Mouse (Mus musculus): ENCODE measurements around the gene Hoxd13.

The Hoxd13 gene

DNA sequence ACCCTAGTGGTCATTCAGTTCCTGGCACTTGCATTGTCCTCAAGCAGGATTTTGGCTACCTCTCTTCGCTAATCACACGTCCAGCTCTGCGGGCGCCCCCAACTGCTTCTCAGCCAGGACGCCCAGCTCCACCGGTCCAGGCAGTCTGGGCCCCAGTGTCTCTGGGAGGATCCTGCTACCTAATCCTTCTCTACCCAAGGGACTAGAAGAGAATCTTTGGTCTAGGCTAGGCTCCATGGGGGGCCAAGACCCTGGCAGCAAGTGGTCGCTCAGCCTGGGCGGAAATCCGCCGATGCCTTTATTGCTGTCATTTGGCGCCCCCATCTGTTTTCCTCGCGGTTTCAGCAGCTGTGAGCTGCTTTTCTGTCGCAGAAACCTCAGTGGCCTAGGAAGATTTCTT lies 6.4 kb upstream of the Hoxd13 start:
- no peak for DNase-seq (ENCODE audit: low spot score)

DNA sequence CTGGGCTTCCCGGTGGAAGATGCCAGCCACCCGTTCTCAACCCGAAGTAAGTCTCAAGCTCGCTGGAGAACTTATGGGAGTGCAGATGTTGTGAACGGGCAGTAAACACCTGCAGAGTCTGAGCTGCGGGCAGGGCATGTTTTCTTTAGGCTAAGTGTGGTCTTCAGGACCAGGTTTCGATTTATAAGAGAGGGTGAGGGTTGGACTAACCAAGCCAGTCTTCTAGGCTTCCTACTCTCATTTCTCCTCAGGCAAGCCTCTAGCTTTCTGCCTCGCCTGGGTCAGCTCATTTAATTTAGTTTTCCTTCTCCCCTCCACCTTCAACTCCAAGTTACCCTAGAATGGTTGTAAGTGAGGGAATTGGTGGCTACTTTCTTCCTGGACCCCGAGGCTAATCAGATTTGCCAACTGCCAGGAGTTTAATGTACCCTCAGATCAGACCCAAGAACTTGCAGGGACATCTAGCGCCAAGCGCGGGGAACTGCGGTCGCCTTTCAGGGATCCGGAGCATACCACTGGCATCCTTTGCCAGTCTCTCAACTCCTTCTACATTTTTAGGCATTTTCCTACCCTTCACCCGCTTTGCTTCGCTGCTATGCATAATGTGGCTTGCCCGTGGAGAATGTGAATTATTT lies 4.7 kb upstream of the Hoxd13 start:
- no peak for DNase-seq (ENCODE audit: low spot score)

DNA sequence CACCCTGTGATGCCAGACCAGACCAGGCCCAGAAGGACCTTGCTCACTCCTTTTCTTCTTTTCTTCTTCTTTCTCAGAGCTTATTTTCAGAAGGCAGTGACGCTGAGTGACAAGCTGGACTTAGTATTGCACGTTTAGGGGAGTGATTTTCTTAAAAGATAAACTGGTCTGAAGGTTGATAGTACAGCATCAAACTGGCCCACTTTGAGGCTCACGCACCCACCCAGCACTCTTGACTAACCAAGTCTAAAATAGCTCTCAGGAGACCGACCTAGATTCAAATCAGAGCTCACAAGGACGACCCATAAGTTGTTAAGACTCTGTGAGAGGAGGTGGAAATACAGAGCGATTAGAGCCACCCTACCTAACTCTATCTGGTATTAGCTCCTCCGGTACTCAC lies 1.7 kb upstream of the Hoxd13 start:
- DNase-seq (ENCODE audit: low spot score), result no peak

DNA sequence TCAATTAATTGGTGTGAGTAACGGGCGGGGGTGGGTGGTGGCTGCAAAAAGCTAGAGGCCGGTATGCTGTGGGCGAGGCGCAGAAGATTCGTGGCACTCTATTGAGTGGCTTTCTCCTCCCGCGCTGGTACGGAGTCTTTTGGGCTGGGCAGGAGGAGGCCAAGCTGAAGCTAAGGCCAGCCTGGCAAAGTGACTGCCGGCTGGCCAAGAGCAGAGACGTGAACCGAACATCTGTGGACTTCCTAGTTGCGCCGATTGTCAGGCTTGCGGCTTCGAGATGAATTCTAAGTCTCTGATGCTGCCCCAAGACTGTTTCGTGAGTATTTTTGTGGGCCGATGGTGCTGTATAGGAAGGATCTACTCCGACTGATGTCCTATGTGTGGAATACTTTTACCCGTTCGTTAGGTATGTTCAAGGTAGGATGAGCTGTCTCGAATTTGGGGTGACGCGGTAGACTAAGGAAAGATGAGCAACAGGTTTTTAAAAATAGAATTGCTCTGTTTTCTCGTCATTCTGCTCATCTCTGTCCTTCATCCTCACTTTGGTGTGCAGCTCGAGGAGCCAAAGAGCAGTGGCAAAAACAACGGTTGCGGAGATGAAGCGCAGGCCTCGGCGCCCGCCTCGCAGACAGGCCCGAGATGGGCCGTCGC lies 794 bp upstream of the Hoxd13 start:
- no peak for DNase-seq (ENCODE audit: low spot score)

DNA sequence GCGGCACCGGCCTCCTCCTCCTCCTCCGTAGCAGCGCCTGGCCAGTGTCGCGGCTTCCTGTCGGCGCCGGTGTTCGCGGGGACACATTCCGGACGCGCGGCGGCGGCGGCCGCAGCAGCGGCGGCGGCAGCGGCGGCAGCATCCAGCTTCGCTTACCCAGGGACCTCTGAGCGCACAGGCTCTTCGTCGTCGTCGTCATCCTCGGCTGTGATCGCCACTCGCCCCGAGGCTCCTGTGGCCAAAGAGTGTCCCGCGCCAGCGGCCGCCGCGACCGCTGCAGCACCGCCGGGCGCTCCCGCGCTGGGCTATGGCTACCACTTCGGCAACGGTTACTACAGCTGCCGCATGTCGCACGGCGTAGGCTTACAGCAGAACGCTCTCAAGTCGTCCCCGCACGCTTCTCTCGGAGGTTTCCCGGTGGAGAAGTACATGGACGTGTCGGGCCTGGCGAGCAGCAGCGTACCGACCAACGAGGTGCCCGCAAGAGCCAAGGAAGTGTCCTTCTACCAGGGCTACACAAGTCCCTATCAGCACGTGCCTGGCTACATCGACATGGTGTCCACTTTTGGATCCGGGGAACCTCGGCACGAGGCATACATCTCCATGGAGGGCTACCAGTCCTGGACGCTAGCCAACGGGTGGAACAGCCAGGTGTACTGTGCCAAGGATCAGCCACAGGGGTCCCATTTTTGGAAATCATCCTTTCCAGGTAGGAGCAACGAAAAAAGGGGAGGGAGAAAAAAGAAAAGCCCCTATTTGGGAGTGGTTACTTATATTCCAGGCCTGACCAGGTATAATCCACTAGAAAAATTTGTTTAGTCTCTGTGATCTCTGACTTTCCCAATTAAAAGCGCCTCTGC lies 490 bp downstream of the Hoxd13 start:
- no peak for DNase-seq (ENCODE audit: low spot score)

DNA sequence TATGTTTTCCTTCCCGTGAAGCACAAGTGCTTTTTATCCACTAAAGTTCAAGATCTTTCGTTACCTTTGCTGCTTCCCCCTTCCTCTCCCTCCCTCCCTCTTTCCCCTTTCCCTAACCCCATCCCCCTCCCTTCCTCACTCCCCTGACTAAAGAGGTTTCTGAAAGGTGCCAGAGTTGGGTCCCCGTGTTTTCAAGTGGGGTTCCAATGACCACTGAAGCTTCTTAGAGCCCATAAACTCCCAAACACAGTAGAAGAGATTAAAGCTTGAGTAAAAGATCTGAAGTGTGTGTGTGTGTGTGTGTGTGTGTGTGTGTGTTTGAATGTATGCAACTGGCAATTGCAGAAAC lies 1.1 kb downstream of the Hoxd13 start:
- no peak for DNase-seq (ENCODE audit: low spot score)

DNA sequence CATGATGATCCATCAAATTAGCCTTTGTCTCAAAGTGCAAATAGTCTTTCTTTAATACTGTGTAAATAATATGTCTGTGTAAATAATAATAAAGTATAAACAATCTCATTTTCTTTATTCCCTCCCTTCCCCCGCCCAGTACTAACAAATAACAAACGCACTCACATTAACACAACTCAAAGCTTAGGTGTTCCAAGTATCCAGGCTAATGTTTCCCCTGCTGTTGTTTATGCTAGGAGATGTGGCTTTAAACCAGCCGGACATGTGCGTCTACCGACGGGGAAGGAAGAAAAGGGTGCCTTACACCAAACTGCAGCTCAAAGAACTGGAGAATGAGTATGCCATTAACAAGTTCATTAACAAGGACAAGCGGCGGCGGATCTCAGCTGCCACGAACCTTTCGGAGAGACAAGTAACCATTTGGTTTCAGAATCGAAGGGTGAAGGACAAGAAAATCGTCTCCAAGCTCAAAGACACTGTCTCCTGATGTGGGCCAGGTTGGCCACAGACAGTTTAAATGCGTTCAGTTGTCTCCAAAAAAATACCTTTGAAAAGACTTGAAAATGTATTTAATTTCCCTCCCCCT lies 1.6 kb downstream of the Hoxd13 start:
- no peak for DNase-seq (ENCODE audit: low spot score)

DNA sequence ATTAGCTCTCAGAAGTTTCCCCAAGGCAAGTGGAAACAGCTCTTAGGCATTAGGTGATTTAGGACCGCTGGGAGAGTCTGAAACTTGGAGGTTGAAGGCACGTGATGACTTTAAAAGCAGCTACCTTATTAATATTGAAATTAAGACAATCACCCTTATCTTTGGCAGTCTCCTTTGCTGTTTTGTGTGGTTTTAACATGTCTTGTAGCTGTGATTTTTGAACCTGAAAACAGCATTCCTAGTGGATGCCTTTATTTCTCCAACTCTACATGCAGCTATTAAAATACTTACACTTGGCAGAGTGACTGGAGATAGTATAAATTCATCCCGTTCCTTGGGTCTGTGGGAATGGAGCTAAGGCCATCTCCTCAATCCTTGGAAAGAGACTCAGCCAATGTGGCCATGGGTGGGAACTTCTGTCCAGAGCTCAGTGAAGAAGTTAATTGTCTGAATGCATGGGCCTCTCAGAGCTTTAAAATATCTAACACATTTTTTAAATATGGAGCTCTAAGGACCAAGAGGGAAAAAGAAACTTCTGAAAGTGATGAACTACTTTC lies 2.6 kb downstream of the Hoxd13 start:
- DNase-seq (ENCODE audit: low spot score), result no peak

DNA sequence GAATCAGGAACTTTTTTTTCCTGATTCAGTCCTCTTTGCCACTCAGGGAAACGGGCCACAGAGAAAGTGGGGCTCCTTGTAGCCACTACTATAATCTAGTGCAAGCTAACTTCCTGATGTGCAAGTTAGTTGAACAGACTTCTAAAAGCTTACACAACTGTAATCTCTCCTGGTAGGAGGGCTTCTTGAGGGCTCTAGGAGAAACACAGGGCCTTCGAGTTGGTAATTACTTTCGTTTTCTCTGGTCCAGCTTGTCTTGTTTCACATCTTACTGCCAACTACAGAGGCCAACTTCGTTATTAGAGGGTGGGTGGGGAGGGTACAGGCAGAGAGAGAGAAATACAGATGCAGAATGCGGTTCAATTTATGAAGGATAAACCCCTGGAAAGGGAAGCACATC lies 3.7 kb downstream of the Hoxd13 start:
- DNase-seq (ENCODE audit: low spot score), result no peak

DNA sequence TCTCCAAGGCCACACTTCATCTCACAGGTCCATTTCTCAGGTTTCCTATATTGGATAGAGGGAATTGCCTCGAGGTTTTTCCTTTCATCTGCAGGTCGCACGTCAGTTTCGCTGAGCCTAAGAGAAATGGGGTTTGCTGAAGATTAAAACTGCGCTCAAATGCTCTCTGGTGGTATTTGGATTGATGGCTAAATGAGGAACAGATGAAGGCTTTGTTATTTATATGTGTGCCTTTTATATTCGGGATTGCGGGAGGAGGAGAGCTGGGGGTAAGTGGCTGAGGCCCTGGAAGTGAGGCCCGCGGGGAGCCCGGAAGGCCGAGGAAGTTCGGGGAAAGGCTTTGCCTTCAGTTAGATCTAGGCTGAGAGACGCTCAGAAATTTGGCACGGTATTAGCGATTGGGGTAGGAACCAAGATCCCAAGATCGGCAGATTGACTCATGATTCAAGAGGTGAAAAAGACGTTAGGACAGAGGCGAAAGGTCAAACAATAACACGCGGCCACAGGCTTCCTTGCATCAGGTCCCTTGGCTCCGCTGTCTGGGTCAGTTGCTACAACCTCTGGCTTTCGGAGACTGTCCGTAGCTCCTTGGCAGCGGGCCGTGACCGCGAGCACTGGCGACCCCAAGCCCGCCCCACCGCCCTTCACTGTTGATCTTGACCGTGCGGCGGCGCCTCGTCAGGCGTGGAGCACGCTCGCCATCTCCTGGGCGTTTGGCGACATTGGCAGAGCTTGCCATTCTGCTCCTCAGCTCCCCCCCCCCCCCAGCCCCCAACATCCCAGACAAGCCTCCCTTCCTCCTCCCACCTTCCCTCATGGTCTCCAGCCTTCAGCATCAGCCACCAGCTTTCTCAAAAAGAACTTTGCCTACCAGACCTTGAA lies 4.6 kb downstream of the Hoxd13 start:
- no peak for DNase-seq (ENCODE audit: low spot score)

DNA sequence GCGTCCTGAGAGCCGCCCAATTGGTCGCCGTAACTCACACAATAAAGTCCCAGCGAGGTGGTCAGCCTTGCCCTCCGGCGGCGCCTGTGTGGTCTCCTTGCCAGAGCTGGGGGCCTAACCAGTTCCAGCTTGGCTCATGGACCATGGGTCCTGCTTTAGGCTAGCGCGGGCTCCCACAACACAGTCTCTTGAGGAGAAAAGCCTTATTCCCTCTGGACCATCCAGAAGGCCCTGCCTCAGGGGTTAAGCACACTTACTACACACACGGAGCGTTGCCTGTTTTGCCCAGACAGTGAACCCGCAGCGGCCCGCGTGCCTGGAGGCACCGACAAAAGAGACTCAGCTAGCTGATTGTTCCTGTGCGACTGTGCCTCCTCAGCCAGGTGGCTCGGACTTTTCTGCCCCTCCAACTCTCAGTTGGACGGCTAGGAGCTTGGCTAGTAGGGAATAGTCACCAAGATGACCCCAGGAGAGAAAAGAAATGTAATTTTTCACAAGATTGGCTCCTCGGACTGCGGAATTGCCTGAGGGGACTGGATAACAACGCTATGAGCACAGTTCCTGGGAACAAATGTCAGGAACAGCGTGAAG lies 5.8 kb downstream of the Hoxd13 start:
- no peak for DNase-seq (ENCODE audit: low spot score)

DNA sequence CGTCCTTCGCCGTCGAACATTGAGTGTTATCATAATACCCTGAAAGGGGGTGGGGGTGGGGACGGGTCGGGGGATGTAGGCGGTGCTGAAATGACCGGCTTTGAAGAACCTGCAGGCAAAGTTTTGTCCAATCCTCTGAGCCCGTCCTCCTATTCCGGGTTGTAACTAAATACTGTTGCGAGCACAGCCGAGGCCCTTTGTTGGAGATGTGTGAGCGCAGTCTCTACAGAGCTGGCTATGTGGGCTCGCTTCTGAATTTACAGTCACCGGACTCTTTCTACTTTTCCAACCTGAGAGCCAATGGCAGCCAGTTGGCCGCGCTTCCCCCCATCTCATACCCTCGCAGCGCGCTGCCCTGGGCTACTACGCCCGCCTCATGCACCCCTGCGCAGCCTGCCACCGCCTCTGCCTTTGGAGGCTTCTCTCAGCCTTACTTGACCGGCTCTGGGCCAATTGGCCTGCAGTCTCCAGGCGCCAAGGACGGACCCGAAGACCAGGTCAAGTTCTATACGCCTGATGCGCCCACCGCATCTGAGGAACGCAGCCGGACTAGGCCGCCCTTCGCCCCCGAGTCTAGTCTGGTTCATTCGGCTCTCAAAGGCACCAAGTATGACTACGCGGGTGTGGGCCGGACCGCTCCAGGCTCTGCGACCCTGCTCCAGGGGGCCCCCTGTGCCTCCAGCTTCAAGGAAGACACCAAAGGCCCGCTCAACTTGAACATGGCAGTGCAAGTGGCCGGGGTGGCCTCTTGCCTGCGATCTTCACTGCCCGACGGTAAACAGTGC lies 7.0 kb downstream of the Hoxd13 start, which contains the start of gene Hoxd12:
TSS of gene Hoxd12 (plus strand) at position 133 of the 785 bp plus-strand sequence.
- DNase-seq (ENCODE audit: low spot score), result no peak

DNA sequence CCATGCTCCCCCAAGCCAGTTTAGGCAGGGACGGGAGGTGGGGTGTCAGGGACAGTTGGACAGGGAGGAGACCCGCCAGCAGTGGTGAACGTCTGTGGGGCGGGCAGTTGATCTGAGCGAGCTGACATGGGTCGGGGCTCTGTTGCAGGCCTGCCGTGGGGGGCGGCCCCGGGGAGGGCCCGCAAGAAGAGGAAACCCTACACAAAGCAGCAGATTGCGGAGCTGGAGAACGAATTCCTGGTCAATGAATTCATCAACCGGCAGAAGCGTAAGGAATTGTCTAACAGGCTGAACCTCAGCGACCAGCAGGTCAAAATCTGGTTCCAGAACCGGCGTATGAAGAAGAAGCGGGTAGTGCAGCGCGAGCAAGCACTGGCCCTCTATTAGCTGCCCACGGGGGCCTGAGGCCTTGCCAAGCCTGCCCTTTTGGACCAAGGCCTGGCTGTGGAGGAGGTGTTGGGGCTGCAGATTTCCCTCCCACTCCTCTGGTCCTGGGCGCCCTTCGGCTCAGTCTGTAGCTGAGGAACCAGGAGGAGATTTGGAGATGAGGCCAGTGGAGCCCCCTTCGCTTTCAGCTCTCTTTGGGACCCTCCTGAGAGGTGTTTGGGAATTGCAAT lies 7.7 kb downstream of the Hoxd13 start:
- no peak for DNase-seq (ENCODE audit: low spot score)

DNA sequence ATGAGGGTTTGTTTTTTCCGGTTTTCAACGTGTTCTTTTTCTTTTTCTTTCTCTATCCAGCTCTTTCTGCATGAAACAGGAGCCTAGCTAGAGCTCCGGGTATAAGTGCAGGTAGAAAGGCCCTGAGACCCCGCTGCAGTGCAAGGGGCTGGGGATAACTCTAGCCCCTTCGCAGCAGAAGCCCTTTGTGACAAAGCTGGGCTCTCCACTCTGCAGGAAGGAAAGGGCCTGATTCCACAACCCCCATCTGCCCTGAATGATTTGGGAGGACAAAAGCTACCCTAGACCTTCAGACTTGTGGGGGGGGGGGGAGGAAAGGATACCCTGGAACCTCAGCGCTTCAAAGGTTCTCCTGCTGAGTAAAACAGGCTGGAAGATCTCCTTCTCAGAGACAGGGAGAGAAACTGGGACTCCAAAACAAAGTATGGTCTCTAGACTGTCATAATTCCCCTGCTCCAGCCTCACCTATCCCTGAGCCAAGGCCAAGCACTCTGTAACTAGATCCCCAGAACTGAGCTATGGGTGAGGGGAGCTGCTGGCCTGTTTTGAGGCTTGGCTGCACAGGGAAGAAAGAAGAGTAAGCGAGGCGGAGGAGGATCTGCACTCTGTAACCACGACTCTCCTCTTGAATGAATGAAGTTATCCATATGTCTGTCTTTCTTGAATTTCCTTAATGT lies 8.4 kb downstream of the Hoxd13 start:
- DNase-seq (ENCODE audit: low spot score), result no peak

DNA sequence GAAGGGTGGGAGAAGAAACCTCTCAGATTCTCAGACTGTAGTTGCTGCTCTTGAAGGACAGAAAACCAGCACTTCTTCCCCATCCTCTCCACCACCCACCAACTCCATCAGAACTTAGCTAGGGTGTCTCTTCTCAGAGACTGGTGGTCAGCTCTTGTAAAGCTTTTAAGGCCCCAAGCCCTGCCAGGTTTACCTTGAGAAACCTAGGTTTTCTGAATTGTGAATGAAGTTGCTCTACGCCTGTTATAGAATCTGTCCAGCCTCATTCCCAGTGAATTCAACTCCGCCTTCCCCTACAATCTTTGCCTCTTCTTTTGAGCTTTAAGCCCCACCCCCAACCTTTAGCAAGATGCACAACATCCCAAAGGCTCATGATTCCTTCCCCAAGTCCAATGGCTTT lies 9.0 kb downstream of the Hoxd13 start:
- DNase-seq (ENCODE audit: low spot score), result no peak

DNA sequence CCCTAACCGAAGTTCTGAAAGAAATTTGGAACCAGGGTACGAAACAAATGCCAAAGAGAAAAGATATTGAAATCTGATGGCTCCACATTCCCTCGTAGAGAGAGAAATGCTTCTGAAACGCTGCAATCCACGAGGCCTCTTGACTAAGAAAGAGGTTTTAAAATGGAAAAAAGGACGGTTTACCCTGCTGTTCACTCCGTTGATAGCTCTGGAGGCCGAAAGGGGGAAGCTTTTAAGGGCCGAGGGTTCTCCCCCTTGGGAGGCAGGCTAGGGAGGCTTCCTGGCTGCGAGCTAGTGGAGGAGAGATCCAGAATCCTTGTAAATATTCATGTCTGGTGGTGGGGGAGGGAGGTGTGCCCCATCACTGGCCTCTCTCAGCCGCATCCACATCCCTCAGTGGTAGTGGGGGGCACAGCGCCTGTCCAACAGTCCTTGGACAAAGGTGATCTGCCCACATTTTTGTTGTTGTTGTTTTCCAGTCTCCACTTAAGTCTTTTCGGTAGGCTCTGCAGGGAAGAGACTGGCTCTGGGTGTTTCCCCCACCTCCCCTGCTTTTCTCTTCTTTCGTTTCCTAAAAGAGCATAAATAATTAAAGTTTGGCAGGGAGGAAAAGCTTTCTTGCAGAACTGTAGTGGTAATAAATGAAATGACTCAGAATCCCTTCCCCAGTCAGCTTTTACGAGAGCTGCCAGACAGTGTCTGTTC lies 10.9 kb downstream of the Hoxd13 start, which contains the start of gene Hoxd11:
TSS of gene Hoxd11 (plus strand) at position 667 of the 705 bp plus-strand sequence.
- no peak for DNase-seq (ENCODE audit: low spot score)

DNA sequence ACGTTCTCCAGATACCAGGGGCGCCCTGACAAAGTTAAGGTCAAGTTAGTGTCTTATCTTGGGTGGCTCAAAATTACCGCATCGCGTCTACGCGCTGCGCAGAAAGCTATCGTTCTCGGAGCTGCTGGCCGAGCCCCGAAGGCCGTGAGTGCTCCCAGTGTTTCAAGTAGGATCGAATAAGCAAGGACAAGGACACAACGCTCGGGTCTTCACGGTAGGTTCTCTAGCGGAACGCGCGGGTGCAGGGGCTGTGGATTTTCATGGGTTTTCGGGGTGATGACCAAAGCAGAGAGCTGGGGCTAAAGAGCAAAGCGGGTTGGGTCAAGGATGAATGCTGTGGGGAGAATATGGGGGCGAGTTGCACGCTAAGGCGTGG lies 11.5 kb downstream of the Hoxd13 start:
- no peak for DNase-seq (ENCODE audit: low spot score)

DNA sequence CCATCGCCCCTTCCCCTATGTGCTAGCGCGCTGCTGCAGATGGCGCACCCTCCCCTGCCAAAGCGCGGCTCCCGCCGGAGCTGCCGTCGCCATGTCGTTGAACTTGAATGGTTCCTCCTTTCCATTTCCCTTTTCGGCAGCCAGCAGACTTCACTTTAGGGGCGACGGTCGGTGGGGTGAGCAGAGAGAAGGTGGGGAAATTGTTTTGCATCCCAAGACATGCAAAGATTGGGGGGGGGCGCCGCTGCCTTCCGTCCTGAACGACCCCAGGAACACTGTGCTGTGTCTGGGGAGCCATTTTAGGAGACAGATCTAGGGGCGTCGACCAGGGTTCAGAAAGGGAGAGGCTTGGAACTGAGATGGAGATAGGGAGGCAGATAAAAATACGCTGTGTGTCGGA lies 11.9 kb downstream of the Hoxd13 start:
- no peak for DNase-seq (ENCODE audit: low spot score)

All from ovary, postnatal 14 days (tissue).